Mouse (Mus musculus) stomach, postnatal 0 days (tissue): ENCODE results near the gene Nhsl1. TPM values are rescaled to one million over a fixed set of nuclear protein-coding genes. Genes with fewer than 3 reads are reported as not detected.
"Not testable (repeated sequence)": the region's sequence is repeated elsewhere in the genome, so short reads cannot be mapped to it uniquely, and the experiment has no call there.

Experiments used
- ATAC-seq: fragments of 200-750 bp; cut with Nextera tagmentation; 2 replicates; pipeline ENCODE4 v1.8.0; 2017; ENCODE audit not compliant: low FRiP score, low TSS enrichment
- DNase-seq: peaks from one replicate; pipeline ENCODE4 v3.0.0-alpha.2; 2016; ENCODE audit warnings: low spot score
- H3K27ac ChIP-seq: fragments of 300-500 bp; sonication (generic); replicated peaks from 2 replicates; pipeline ENCODE4 v1.5.1; 2014; ENCODE audit warnings: mild to moderate bottlenecking, control low read depth
- H3K27me3 ChIP-seq: fragments of 300-500 bp; sonication (generic); 2 replicates; pipeline ENCODE4 v1.6.1; 2014; ENCODE audit warnings: low read length; ENCODE audit not compliant: control insufficient read depth, insufficient read depth
- H3K36me3 ChIP-seq: fragments of 300-500 bp; sonication (generic); 2 replicates; pipeline ENCODE4 v1.6.1; 2014; ENCODE audit warnings: low read length, mixed read lengths; ENCODE audit not compliant: control insufficient read depth, insufficient read depth
- H3K4me1 ChIP-seq: fragments of 300-500 bp; sonication (generic); replicated peaks from 2 replicates; pipeline ENCODE4 v1.6.1; 2014; ENCODE audit warnings: antibody characterized with exemption; ENCODE audit not compliant: control insufficient read depth, insufficient read depth
- H3K4me2 ChIP-seq: fragments of 300-500 bp; sonication (generic); replicated peaks from 2 replicates; pipeline ENCODE4 v1.6.1; 2014; ENCODE audit warnings: low read depth, mild to moderate bottlenecking, control low read depth, moderate library complexity
- H3K4me3 ChIP-seq: fragments of 300-500 bp; sonication (generic); 2 replicates; pipeline ENCODE4 v1.5.1; 2014; ENCODE audit warnings: low read depth, low read length, control low read depth
- H3K9ac ChIP-seq: fragments of 300-500 bp; sonication (generic); 2 replicates; pipeline ENCODE4 v1.6.1; 2014; ENCODE audit warnings: mild to moderate bottlenecking, low read length, control low read depth, mixed read lengths
- H3K9me3 ChIP-seq: fragments of 300-500 bp; sonication (generic); 2 replicates; pipeline ENCODE4 v1.6.1; 2016; ENCODE audit warnings: low read length; ENCODE audit not compliant: control insufficient read depth
- CTCF ChIP-seq: IDR thresholded peaks from 2 replicates; pipeline ENCODE4 v1.5.1; 2016; ENCODE audit warnings: antibody characterized with exemption, low read depth, mild to moderate bottlenecking, moderate library complexity
- EP300 ChIP-seq: optimal IDR thresholded peaks from 2 replicates; pipeline ENCODE3; 2016; ENCODE audit warnings: antibody characterized with exemption
- WGBS: fragments of 180-500 bp; shearing (Covaris S2); extraction: QIAGEN DNeasy Blood & Tissue Kit; methylation state at CpG from one replicate; pipeline ENCODE4 v1.1.7; 2014; 5-methylcytosine and 5-hydroxymethylcytosine counted together
- polyA plus RNA-seq: library from polyadenylated mRNA; unstranded; fragments of >200 nt; fragmentation: Nextera tagmentation; extraction: Ambion mirVana; gene quantifications from 2 replicates; pipeline ENCODE4 v1.2.1, GENCODE M21; 2015

Gene Nhsl1
- polyA plus RNA-seq, 1 experiment from 2014 or later: 4.3 TPM

GRCm38 (mm10) chr10:18549321-18550216, 230.8 kb downstream of the Nhsl1 start:
- ATAC-seq (peak; percentile 11; the same call in 1 of the 2 replicates), DNase-seq (peak; percentile 52)
- Histone ChIP-seq H3K9ac (no peak overlapping the region), H3K4me1 (0 out of 2 replicates have a peak, but pooled peaks cover 2% of the 10 kb centered on the region), H3K27ac (0 out of 2 replicates have a peak overlapping the region, but pooled peaks have one; percentile 13), H3K4me3 (peak overlapping the region; percentile 32), H3K9me3 (no peaks in the 10 kb centered on the region), H3K27me3 (no peaks in the 10 kb centered on the region), H3K4me2 (peak overlapping the region; percentile 60), H3K36me3 (no peaks in the 10 kb centered on the region)
- 8% methylated on average over 35 of the region's 35 CpGs for WGBS
- TF ChIP-seq EP300 (no peak), CTCF (no peak)

- not testable (repeated sequence) for H3K9me3 ChIP-seq, H3K4me2 ChIP-seq, H3K4me1 ChIP-seq, H3K9ac ChIP-seq, H3K27ac ChIP-seq, H3K36me3 ChIP-seq, ATAC-seq, DNase-seq, H3K27me3 ChIP-seq, H3K4me3 ChIP-seq
- 80% methylated on average over 9 of the region's 9 CpGs for WGBS
Observed at GRCm38 (mm10) chr10:18559076-18559475, 240.3 kb downstream of the Nhsl1 start.

GRCm38 (mm10) chr10:18561445-18561844, 242.7 kb downstream of the Nhsl1 start:
- H3K27me3 ChIP-seq: no peaks in the 10 kb centered on the region
- no peak overlapping the region for H3K9ac ChIP-seq
- no peak overlapping the region for H3K27ac ChIP-seq
- TF ChIP-seq CTCF (peak; percentile 20; the same call in 1 of the 2 replicates), EP300 (no peak)
- DNase-seq: no peak
- ATAC-seq: no peak
- H3K4me3 ChIP-seq: no peak overlapping the region
- no peak overlapping the region for H3K4me2 ChIP-seq
- H3K9me3 ChIP-seq: no peaks in the 10 kb centered on the region
- WGBS: 51% methylated on average over 5 of the region's 5 CpGs
- no peaks in the 10 kb centered on the region for H3K4me1 ChIP-seq
- no peaks in the 10 kb centered on the region for H3K36me3 ChIP-seq

GRCm38 (mm10) chr10:18562940-18563339, 244.2 kb downstream of the Nhsl1 start:
- no peaks in the 10 kb centered on the region for H3K4me1 ChIP-seq
- ATAC-seq (no peak), DNase-seq (peak; percentile 64)
- 5% methylated on average over 4 of the region's 4 CpGs for WGBS
- peak; percentile 84 for TF ChIP-seq CTCF
- TF ChIP-seq EP300: no peak
- H3K36me3 ChIP-seq: no peaks in the 10 kb centered on the region
- H3K9ac ChIP-seq: no peak overlapping the region
- no peak overlapping the region for H3K4me3 ChIP-seq
- H3K4me2 ChIP-seq: no peak overlapping the region
- H3K27me3 ChIP-seq: no peaks in the 10 kb centered on the region
- H3K9me3 ChIP-seq: no peaks in the 10 kb centered on the region
- H3K27ac ChIP-seq: no peak overlapping the region

GRCm38 (mm10) chr10:18572581-18572980, 253.8 kb downstream of the Nhsl1 start:
- Histone ChIP-seq H3K4me3 (no peak overlapping the region), H3K9ac (no peak overlapping the region), H3K27me3 (no peaks in the 10 kb centered on the region), H3K9me3 (no peaks in the 10 kb centered on the region), H3K27ac (no peak overlapping the region), H3K36me3 (no peaks in the 10 kb centered on the region), H3K4me1 (no peaks in the 10 kb centered on the region), H3K4me2 (no peak overlapping the region)
- 42% methylated on average over 2 of the region's 2 CpGs for WGBS
- ATAC-seq: no peak
- DNase-seq: peak; percentile 31
- TF ChIP-seq EP300 (no peak), CTCF (peak; percentile 70)

Other genes with a start within 250 kb of the Nhsl1 start
- gene Ect2l, start 108.1 kb upstream of the Nhsl1 start, polyA plus RNA-seq: 0.21 and 0.51 TPM in 2 replicates
- 13.8 and 14.8 TPM in 2 replicates for gene Ccdc28a, start 84.0 kb upstream of the Nhsl1 start, polyA plus RNA-seq
- 112 and 129 TPM in 2 replicates for gene Hebp2, start 227.1 kb downstream of the Nhsl1 start, polyA plus RNA-seq